Mouse (Mus musculus) intestine, postnatal 0 days (tissue): ENCODE results near the gene Alas2. TPM values are rescaled to one million over a fixed set of nuclear protein-coding genes. Genes with fewer than 3 reads are reported as not detected.

ENCODE experiments used
- ATAC-seq: fragments of 200-750 bp; cut with Nextera tagmentation; 2 replicates; pipeline ENCODE4 v1.8.0; 2017; ENCODE audit warnings: mild to moderate bottlenecking, moderate TSS enrichment, moderate library complexity
- H3K27ac ChIP-seq: fragments of 300-500 bp; sonication (generic); 2 replicates; pipeline ENCODE4 v1.5.1; 2014; ENCODE audit warnings: mild to moderate bottlenecking, low read depth, low read length, moderate library complexity
- H3K27me3 ChIP-seq: fragments of 300-500 bp; sonication (generic); replicated peaks from 2 replicates; pipeline ENCODE4 v1.6.1; 2014; ENCODE audit warnings: low read length, mixed read lengths; ENCODE audit not compliant: control insufficient read depth, insufficient read depth
- H3K36me3 ChIP-seq: fragments of 300-500 bp; sonication (generic); 2 replicates; pipeline ENCODE4 v1.6.1; 2014; ENCODE audit warnings: mild to moderate bottlenecking, moderate library complexity; ENCODE audit not compliant: control insufficient read depth, insufficient read depth
- H3K4me1 ChIP-seq: fragments of 300-500 bp; sonication (generic); replicated peaks from 2 replicates; pipeline ENCODE4 v1.6.1; 2014; ENCODE audit warnings: antibody characterized with exemption, low read length, mixed read lengths; ENCODE audit not compliant: control insufficient read depth, insufficient read depth
- H3K4me2 ChIP-seq: fragments of 300-500 bp; sonication (generic); replicated peaks from 2 replicates; pipeline ENCODE4 v1.6.1; 2014; ENCODE audit warnings: low read depth, mild to moderate bottlenecking, moderate library complexity
- H3K4me3 ChIP-seq: fragments of 300-500 bp; sonication (generic); 2 replicates; pipeline ENCODE4 v1.5.1; 2014; ENCODE audit warnings: low read depth, low read length
- H3K9ac ChIP-seq: fragments of 300-500 bp; sonication (generic); 2 replicates; pipeline ENCODE4 v1.6.1; 2014; ENCODE audit warnings: mild to moderate bottlenecking, low read depth, low read length
- H3K9me3 ChIP-seq: fragments of 300-500 bp; sonication (generic); 2 replicates; pipeline ENCODE4 v1.6.1; 2016; ENCODE audit warnings: mixed run types; ENCODE audit not compliant: control insufficient read depth
- CTCF ChIP-seq: sonication (generic); IDR thresholded peaks from 2 replicates; pipeline ENCODE4 v1.5.1; 2016; ENCODE audit warnings: low read depth, mild to moderate bottlenecking, control low read depth, antibody characterized with exemption, moderate library complexity
- WGBS: fragments of 180-500 bp; shearing (Covaris S2); extraction: QIAGEN DNeasy Blood & Tissue Kit; methylation state at CpG from one replicate; pipeline ENCODE4 v1.1.7; 2014; 5-methylcytosine and 5-hydroxymethylcytosine counted together
- polyA plus RNA-seq: library from polyadenylated mRNA; unstranded; fragments of >200 nt; fragmentation: Nextera tagmentation; extraction: Ambion mirVana; gene quantifications from 2 replicates; pipeline ENCODE4 v1.2.1, GENCODE M21; 2015

Gene Alas2
- polyA plus RNA-seq, 1 experiment from 2014 or later = 4.4 TPM

DNA sequence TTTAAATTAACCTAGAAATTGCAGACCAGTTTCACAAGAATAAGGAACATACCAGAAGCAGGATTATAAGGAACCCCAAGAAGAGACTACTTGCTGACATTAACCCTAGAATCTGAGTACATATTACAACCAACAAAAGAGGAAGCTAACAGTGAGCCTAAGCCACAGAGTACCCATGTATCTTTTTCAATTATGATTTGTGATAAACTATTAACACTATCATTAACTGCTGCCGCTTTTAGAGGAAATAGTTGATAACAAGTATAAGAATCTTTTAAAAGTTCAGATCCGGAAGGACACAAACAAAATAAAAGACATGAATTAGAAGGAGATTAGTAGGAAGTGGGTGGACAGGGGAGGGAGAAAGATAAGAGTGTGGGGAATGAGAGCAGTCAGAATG is 7.1 kb upstream of the Alas2 start:
- TF ChIP-seq CTCF = no peak
- Histone ChIP-seq H3K36me3 (no peaks in the 10 kb centered on the region), H3K9me3 (no peaks in the 10 kb centered on the region), H3K9ac (no peak overlapping the region), H3K4me2 (no peak overlapping the region), H3K27me3 (no peaks in the 10 kb centered on the region), H3K4me1 (no peaks in the 10 kb centered on the region), H3K4me3 (no peak overlapping the region), H3K27ac (no peak overlapping the region)
- 87% methylated on average over 2 of the region's 2 CpGs for WGBS
- no peak for ATAC-seq

- no peak overlapping the region for H3K9ac ChIP-seq
- H3K9me3 ChIP-seq = no peaks in the 10 kb centered on the region
- no peaks in the 10 kb centered on the region for H3K36me3 ChIP-seq
- H3K4me2 ChIP-seq = no peak overlapping the region
- H3K27ac ChIP-seq = no peak overlapping the region
- no peaks in the 10 kb centered on the region for H3K4me1 ChIP-seq
- TF ChIP-seq CTCF = no peak
- ATAC-seq = no peak
- no peak overlapping the region for H3K4me3 ChIP-seq
- no peaks in the 10 kb centered on the region for H3K27me3 ChIP-seq
Measured at GRCm38 (mm10) chrX:150541684-150542083, 5.5 kb upstream of the Alas2 start.

DNA sequence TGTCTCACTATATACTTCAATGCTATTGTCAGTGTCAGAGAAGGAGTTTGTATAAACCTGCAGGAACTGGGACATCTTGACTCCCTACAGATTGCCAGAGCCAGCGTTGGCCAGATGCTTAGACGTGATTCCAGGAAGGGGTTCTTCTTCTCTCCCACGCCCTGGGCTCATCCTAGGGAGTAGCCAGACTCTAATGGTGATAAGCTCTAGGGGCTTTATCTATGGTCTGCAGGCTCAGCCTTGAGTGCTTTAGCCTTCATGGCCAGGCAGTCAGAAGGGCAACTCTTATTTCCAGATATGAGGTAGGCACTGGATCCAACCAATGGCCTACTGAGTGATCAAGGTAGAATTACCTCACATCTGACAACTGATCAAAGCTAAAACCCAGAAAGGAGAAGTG is 2.5 kb downstream of the Alas2 start:
- 92% methylated on average over 3 of the region's 3 CpGs for WGBS
- Histone ChIP-seq H3K27me3 (no peaks in the 10 kb centered on the region), H3K27ac (no peak overlapping the region), H3K4me2 (no peak overlapping the region), H3K4me1 (no peaks in the 10 kb centered on the region), H3K4me3 (no peak overlapping the region), H3K9me3 (no peaks in the 10 kb centered on the region), H3K9ac (no peak overlapping the region), H3K36me3 (no peaks in the 10 kb centered on the region)
- ATAC-seq = no peak
- no peak for TF ChIP-seq CTCF

- Histone ChIP-seq H3K4me3 (no peak overlapping the region), H3K9ac (no peak overlapping the region), H3K4me1 (no peaks in the 10 kb centered on the region), H3K9me3 (no peaks in the 10 kb centered on the region), H3K27me3 (no peaks in the 10 kb centered on the region), H3K36me3 (no peaks in the 10 kb centered on the region), H3K27ac (no peak overlapping the region), H3K4me2 (no peak overlapping the region)
- no peak for TF ChIP-seq CTCF
- ATAC-seq = no peak
- 79% methylated on average over 2 of the region's 2 CpGs for WGBS
Measured at GRCm38 (mm10) chrX:150551986-150552385, 4.8 kb downstream of the Alas2 start.

- H3K27ac ChIP-seq = no peak overlapping the region
- H3K4me1 ChIP-seq = no peaks in the 10 kb centered on the region
- 75% methylated on average over 3 of the region's 3 CpGs for WGBS
- ATAC-seq = no peak
- no peak overlapping the region for H3K4me3 ChIP-seq
- no peak overlapping the region for H3K4me2 ChIP-seq
- no peaks in the 10 kb centered on the region for H3K27me3 ChIP-seq
- H3K9ac ChIP-seq = no peak overlapping the region
- H3K36me3 ChIP-seq = no peaks in the 10 kb centered on the region
- TF ChIP-seq CTCF = no peak
- H3K9me3 ChIP-seq = no peaks in the 10 kb centered on the region
Measured at GRCm38 (mm10) chrX:150554032-150554431, 6.9 kb downstream of the Alas2 start.

DNA sequence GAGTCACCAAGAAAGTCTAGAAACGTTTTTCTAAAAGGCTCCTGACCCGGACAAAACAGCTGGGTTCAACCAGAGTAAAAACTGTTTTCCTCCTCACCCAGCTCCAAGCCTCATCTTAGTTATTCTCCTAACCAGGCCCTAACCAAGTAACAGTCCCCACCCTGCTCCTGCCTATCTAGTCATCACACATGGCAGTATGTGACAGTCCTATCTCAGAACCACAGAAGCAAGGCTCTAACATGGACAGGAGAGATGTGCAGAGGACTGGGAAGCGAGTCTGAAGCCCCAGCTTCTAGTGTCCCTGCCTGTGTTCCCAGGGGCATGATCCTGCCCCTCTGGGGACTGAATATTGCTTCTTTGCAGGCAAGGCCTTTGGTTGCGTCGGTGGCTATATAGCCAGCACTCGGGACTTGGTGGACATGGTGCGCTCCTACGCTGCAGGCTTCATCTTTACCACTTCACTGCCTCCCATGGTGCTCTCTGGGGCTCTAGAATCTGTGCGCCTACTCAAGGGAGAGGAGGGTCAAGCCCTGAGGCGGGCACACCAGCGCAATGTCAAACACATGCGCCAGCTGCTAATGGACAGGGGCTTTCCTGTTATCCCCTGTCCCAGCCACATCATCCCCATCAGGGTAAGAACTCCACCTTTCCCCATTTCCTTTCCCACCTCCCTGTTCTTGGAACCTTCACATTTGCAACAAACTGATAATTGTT is 17.6 kb downstream of the Alas2 start:
- TF ChIP-seq CTCF = no peak
- Histone ChIP-seq H3K9me3 (no peaks in the 10 kb centered on the region), H3K36me3 (no peaks in the 10 kb centered on the region), H3K27me3 (no peaks in the 10 kb centered on the region), H3K4me1 (no peaks in the 10 kb centered on the region), H3K4me2 (no peak overlapping the region), H3K27ac (no peak overlapping the region), H3K9ac (no peak overlapping the region), H3K4me3 (no peak overlapping the region)
- 88% methylated on average over 12 of the region's 12 CpGs for WGBS
- ATAC-seq = no peak

DNA sequence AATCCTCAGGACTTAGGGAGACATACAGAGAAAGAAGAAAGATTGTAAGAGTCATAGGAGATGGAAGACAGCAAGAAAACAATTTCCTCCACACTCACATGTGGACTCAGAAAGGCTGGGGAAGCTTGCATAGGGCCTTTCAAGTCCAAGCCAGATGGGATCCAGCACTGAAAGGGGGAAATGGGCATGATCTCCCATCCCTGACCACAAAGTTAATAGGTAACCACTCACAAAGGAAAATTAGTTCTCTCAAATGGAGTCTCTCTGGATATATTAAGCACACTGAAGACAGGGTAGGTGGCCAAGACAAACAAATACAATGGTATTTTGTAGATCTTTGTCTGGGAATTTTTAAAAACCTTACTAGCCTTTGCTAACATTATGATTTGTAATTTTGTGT is 34.7 kb downstream of the Alas2 start:
- ATAC-seq = no peak
- no peak overlapping the region for H3K9ac ChIP-seq
- TF ChIP-seq CTCF = no peak
- H3K4me1 ChIP-seq = no peaks in the 10 kb centered on the region
- H3K9me3 ChIP-seq = no peaks in the 10 kb centered on the region
- H3K36me3 ChIP-seq = peaks cover 6% of the 10 kb centered on the region; the same call in 1 of the 2 replicates
- H3K4me3 ChIP-seq = no peak overlapping the region
- H3K27me3 ChIP-seq = no peaks in the 10 kb centered on the region
- H3K4me2 ChIP-seq = no peak overlapping the region
- no peak overlapping the region for H3K27ac ChIP-seq
